Mouse (Mus musculus) B cell, adult 2 months (primary cell): Measurements from ENCODE around the gene Lyrm2.

ENCODE experiments used
- DNase-seq, 2 experiments: peaks; one replicate each; pipeline ENCODE4 v3.0.0; 2022

The Lyrm2 gene

DNA sequence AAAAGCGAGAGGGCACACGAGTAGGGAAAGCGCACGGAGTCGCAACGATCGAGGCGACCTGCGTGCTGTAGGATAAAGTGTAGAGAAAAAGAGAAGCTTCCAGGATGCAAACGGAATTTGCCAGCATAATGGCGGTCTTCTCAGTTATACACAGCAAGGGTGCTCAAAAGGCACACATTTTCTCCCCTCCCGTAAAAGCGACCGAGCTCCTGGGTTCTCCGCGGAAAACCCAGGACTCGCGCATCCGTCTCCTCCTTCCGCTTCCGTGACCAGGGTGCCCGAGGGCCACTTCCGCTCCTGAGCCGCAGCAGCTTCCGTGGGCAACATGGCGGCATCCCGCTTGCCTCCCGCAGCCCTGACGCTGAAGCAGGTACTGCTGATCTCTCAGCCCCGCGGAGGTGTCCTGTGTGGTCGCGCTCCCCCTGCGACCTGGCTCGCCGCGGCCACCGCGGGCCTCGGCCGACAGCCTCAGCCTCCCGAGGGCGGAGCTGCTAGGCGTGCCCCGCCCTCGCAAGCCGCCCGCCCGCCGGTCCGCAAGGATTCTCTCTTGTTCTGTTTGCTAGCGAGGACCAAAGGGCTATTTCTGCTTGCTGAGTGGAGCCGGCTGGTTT, at the start of gene Lyrm2:
Lyrm2 (plus strand) TSS at position 288 of the 611 bp plus-strand sequence.
- peak; percentile 81 to 83 for DNase-seq

DNA sequence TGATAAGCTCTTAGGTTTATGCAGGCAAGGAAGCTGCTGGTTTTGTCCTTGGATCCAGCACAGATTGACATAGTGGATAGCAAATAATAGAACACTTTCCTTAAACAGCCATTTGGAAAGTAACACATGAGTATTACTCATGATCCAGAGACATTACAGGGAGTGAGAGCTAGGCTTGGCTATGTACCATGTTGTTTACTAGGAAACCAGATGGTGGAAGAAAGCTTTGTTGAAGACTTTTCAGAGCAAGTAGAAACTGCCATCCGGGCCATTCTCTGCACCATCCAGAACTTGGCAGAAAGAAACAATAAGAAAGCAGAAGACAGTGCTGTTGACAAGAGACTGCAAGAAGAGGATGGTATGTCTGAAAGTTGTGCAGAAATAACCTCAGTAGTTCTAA, 49.3 kb upstream of the Lyrm2 start:
- no peak for DNase-seq

DNA sequence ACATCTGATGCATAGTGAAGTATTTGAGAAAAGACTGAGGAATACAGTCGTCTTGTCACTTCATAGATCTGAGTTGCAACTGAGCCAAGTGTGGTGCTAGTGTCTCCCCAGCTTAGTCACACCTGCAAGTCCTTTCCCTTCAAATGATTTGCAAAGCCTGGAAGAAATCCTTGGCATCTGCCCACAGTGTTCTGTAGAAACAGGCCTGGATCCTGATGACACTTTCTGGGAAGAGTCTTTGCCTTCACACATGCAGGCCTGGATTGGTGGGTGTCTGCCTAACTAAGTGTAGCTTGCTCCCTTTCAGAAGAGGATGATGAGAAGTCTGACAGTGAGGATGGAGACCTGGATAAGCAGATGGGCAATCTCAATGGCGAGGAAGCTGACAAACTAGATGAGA, 42.6 kb upstream of the Lyrm2 start:
- DNase-seq = no peak

DNA sequence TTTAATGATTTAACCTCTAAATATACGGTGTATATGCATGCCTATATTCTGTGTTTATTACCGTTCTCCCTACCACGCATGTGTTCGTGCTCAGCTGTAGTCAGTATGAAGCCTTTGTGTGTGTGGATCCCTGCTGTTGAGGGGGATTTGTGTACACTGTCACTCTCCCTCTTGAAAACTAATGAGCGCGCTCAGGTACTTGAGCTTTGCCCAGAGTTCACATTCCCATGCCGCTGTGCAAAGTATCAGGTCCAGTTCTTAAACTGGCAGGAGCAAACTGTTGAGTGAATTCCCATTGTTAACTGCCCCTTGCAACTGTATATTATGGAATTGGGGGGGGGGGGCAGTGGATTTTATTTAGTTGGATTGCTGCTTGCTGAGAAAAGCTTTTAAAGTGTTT, 32.6 kb upstream of the Lyrm2 start:
- no peak for DNase-seq

DNA sequence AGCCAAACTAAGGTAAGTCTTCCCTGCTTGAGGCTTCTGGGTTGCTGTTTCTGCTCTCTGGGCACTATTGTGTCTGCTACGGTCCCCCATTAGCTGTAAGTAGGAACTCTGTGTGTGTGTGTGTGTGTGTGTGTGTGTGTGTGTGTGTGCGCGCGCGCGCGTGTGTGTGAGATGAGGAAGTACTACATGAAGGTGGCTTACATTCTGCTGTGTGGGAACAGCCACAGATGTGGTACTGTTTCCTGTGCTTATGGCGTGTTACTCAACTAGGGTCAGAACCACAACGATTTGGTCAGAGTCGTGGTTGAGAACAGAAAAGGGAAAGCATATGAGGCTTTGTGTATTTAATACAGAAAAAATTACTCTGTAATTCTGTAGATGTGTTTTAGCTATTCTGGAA, 32.0 kb upstream of the Lyrm2 start:
- peak; percentile 53 to 62 for DNase-seq

DNA sequence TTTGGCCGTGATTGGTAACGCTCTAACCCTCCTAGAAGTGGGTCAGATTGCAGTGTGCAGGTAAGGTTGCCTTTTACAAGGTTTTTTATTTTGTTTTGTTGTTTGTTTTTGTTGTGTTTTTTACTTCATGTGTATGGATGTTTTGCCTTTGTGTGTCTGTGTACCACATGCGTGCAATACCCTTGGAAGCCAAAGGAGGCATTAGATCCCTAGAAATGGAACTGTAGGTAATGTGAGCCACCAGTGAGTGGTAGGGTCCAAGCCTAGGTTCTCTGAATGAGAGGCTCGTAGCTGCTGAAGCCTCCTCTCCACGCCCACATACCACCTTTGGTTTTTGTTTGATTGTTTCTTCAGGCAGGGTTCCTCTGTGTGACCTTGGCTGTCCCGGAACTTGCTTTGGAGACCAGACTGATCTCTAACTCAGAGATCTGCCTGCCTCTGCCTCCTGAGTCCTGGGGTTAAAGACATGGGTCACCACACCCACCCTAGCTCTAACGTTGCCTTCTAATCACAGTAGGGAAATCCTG, 29.7 kb upstream of the Lyrm2 start:
- DNase-seq = no peak

DNA sequence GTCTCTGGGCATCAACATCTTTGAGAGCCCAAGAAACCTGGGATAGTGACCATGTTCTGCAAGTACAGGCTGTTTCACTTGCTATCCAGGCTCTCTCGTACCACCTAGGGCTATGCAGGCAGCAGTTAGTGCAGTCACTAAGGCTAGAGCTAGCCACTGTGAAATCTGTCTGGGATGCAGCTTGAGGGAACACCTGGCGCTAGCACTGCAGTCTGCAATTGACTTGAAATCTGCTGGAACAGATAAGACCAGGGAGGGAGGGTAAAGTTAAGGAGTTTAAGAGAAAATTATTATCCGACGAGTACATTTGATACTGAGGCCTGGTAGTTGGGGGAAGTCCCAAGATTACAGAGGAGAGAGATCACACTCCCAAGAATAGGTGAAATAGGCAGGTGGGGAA, 20.1 kb upstream of the Lyrm2 start:
- DNase-seq = no peak

DNA sequence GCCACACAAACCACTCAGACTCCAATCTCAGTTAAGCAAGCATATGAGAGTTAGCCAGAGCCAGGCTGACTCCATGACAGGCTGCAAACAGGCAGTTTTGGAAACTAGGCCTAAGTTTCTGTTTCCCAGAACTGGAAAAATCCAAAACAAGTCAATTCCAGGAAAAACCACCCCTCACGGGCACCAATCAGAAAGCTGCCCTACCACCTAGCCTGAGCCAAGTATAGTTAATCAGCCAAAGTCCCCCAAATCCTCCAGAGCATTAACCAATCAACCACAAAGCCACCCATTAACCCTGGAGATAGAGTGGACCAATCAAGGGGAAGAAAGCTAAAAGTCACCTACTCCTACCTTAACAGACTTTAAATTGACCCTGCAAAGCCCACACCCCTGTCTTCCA, 12.9 kb upstream of the Lyrm2 start:
- DNase-seq = no peak

DNA sequence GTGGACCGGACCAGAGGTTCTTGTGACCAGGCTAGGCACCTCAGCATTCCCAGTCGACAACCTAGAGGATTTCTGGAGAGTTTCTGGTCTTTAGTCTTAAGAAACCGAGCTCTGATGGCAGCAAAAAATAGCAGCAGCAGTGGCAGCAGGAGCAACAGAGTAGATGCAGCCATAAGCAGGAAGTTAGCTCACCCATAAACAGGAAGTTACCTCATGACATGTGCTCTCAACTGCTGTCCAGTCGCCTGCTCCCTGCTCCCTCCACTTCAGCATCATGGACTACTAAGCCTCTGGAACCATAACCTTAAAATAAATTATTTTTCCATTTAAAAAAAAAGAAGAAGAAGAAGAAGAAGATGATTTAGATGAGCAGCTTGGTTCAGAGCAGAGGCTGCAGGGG, 11.0 kb upstream of the Lyrm2 start:
- no peak for DNase-seq

DNA sequence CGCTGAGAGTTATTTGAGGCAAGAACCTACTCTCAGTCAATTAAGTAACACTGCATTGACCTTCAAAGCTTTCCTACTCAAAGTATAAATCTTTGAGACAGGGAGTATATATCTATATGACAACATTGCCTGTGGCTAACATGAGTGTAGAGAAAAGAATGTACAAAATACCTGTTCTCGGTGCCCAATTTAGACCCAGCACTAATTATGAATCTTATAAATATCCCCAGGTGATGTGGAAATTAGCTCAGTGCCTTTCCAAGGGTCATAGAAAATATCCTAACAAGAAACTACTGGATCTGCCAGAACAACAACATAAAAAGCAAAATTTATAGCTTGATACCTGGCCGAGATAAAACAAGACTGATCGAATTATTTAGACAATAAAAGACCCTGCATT, 1.1 kb upstream of the Lyrm2 start:
- no peak for DNase-seq

DNA sequence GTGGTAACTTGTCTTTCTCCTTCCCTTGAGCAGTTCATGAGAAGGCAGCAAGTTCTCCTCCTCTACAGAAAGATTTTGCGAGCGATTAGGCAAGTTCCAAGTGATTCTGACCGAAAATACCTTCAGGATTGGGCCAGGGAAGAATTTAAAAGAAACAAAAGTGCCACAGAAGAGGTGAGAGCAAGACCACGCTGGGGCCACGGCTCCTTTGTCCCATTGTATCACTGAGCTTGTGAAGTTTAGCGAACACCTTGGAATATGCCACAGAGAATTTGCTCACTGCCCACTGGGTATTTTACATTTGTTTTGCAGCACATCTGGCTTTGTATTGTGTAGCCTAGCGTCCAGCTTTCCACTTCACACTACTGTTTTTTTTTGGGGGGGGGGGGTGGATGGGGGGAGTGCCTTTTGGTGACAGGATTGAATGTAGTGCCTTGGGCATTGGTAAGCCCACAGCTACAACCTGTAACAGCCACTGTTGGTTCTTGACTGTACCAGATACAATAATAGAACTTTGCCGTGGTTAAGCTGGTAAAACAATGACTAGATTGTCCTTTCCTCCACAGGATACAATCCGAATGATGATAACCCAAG, 621 bp downstream of the Lyrm2 start:
- DNase-seq = no peak

DNA sequence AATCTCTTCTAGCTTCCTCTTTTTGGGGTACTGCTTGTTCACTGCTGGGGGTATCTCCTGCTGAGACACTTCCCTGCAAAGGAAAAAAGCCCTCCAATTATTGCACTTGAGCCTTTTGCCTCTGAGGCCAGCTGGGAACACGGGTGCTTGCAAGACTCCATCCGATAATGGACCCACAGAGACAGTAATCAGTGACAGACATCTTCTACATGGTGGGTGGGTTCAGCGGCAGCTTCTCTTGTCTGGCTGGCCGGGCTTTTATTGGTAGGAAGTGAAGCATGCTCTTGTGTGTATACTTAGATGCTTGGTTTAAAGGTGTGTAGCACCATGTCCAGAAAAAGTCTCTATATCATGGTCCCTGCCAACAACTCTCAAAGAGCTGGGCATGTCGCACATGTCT, 17.4 kb downstream of the Lyrm2 start:
- DNase-seq = no peak

DNA sequence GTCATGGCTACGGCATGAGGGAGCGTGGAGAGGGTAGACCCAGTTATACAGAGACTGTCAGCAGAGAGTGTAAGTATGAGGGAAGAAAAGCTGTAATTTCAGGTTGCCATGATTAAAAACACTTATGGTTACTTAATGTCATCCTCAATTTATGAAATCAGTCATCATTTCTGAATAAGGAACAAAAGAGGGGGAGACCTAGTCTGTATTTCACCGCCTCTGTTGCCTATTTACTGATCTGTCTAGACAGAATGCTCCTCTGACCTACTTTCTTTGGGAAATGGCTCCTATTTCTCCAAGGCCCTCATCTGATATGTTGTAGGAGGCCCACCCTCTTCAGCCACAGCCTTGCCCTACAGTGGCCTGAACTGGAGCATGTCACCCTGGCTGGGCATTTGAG, 20.6 kb downstream of the Lyrm2 start:
- DNase-seq = no peak

DNA sequence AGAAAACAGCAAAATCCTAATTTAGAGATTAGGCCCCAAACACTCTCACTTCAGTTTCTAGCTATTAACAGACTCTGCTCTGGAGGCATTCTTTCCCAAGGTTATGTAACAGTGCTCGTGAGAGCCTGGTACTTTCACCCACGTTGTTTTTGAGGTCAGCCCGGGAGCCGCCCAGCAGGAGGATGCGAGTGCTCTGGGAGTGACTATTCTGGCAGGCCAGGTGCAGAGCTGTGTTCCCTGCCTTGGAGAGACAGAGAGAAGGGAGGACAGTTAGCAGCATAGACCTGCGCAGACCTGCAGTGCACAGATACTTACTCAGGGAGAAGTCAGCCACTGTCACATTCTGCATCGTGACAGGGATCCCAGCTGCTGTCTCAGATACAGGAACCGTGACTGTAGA, 24.2 kb downstream of the Lyrm2 start:
- DNase-seq = no peak

DNA sequence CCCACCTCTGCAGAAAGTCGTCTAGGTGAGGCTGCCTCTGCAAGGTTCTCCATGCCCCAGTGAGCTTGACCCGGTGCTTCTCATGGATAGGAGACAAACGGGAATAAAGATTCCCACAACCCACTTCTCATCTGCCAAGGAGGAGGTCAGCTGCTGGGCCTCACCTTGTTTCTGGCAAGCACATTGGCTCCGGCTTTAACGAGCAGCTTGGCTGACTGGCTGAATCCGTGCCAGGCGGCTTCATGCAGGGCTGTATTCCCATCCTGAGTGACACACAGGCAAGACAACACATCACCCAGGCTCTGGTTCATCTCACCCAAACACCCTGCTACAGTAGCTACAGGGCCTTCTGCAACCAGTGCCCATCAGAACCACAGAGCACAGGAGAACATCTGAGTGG, 26.9 kb downstream of the Lyrm2 start:
- no peak for DNase-seq

DNA sequence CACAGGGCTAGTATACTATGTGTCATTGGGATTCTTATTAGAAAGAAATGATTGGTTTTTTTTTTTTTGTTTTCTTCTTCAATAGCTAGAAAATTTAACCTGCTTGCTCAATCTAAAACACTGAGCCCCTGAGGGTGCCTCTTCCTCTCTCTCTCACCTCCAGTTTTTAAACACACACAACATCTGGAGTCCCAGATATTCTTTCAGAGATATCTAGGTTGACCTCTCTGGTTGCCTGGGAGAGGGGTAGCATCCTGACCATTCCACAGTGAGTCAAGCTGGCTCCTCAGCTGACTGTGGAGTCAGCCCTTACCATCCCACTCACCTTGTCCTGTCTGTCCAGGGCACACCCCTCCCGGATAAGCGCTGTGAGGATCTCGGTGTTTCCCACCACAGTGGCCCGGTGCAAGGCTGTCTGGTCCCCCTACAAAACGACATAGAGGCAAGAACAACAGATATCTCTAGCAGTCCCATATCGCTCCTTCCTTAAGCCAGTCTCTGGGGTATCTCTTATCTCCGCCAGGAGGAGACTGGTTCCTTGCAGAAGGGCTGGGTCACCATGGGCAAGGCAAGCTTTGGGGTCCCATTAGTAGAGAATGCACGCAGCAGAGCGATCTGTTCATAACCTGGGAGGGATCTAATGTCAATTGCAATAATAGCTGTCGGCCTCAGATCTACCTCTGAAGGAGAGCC, 28.5 kb downstream of the Lyrm2 start:
- no peak for DNase-seq

DNA sequence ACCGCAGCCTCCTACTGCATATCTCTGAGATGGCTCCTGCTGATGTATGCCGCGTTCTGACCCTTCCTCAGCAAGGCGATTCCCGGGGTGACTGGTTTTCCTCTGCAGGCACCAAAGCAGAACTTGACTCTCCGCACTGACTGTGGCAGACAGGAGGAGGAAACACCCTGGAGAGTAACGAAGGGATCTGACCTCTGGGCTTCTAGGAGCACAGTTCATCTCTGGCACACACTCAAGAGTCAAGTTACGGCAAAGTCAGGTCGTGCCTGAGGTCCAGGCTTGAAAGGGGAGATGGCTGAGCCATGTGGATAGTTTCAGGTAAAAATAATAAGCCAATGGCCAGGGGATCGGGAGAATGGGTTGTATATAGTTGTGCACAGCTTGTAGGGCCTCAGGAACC, 29.3 kb downstream of the Lyrm2 start:
- DNase-seq = no peak

DNA sequence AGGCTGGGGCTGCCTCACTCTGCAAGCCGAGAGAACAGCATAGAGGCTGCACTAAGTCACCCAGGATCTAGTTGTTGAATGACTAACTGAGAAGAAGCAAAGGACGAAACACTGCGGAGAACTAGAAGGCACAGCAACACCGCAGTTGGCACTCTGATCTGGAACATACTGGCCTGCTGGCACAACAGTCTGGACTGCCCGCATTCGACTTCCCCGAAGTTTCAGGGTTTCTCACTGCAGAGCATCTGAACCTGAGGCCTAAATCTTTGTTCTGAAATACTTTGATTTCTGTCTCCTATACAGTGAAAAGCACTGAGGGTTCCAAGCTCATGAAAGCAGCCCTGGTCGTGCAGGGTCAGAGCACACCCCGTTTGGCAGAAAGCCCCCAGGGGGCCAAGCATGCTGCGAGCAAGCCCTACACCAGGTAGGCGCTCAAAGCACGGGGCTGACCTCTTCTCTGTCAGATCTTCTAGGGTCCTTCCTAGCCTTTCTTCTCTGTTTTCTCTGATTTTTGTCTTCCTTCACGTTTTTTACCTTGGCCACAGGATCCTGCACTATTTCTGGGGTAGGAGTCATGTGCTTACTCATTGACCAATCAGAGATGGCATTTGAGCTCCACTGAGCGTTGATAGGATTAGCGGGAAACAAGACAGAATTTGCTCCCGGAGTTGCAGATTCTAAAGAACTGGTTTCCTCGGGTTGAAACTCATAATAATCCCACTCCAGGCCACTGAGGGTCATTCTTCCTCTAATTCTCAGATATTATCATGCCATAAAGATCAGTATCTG, 33.6 kb downstream of the Lyrm2 start:
- DNase-seq = no peak

DNA sequence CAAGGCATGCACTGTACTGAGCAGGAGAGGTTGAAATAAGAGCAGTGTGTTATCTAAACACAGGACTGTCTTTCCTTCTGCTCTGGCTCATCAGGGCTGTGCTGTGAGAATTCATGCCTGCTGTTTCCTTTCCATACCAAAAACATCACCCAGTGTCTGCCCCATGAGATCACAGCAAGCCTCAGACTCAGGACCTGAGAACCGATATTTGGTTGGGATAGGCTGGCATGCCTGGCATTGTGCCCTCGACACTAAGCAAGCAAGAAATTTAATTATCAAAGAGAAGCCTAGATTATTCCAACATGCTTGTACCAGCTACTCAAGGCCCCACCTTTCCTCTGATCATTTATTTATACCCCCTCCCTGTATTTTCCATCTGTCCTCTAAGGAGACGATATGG, 34.5 kb downstream of the Lyrm2 start:
- no peak for DNase-seq

DNA sequence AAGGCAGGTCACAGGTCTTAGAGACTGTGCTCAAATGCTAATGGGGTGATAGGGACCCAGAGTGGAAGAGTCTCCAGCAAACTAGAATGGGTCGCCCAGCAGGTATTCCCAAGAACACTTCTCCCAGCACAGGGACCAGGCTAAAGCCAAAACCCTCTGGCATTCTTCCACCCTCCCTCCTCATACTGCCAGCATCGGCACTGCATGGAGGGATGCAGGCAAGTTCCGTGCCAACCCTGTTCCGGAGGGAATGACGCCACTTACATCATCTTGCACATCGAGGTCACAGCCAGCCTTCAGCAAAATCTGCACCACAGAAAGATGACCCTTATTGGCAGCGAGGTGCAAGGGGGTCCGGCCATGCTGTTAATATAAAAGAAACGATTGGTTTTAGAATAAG, 36.0 kb downstream of the Lyrm2 start:
- no peak for DNase-seq

DNA sequence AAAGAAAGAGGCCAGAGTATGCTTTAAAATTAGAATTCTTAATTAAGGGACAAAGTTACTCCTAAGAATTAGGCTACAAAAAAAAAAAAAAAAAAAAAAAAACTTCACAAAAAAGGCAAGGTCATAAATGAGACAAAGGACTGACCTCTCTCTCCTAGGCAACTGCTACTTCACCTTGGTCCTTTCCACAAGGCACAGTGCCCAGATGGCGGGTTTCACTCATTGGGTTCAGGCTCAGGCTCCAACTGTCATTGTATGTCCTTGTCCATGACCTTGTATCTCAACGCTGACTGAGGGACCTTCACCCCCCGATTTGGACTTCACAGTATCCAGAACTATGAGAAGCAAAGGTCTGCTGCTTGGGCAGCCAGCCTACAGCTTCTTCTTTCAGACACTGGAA, 38.3 kb downstream of the Lyrm2 start:
- no peak for DNase-seq
